Mouse (Mus musculus) small intestine, adult 2 months (tissue): ENCODE results near the gene Gdf15.

Experiments
- CTCF ChIP-seq: fragments of 200-500 bp; IDR thresholded peaks from 2 replicates; pipeline ENCODE4 v1.5.1; 2012; ENCODE audit warnings: low read depth, mild to moderate bottlenecking, control low read depth, inconsistent platforms, low read length, moderate library complexity, mixed read lengths; ENCODE audit not compliant: insufficient replicate concordance, insufficient read length; ENCODE audit errors: extremely low read depth
- POLR2A ChIP-seq: fragments of 200-500 bp; IDR thresholded peaks from 2 replicates; pipeline ENCODE4 v1.6.1; 2012; ENCODE audit warnings: low read depth, mild to moderate bottlenecking, control low read depth, inconsistent platforms, low read length, moderate library complexity

- TF ChIP-seq POLR2A (no peak), CTCF (no peak)
Measured at GRCm38 (mm10) chr8:70657214-70657613, 25.0 kb upstream of the Gdf15 start.
